Mouse (Mus musculus): ENCODE measurements around the gene Evi5.
"Not testable (repeated sequence)": the region's sequence is repeated elsewhere in the genome, so short reads cannot be mapped to it uniquely, and the experiment has no call there.

Gene Evi5

DNA sequence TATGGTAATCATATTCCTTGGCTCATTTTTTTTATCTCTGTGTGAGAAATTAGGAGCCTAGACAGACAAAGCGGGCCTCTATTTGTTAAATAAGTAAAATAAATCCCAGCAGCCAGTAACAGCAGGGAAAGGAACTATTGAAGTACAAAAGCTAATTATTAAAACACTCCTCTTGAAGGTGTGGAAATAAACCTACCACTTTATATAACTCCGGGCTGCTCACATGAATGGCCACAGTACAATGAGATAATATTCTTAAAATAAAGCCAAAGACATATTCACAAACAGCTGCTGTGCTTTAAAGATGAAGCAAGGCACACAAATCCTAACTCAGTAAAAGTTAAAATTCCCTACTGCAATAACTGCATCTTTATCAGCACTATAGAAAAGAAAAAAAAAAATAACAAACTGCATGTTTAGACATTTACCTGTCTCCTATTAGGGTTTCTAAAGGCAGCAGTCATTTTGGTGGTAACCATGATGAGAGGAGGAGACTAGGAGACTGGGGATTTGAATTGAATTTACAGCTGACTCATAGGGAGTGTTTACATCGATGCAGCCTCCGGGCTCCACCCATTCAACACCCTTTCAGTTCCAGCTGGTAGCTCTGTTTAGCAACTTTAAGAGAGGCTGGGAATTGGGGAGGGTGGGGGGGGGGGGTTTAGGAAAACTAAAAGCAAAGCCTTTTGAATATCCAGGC lies at the start of gene Evi5:
Gene Evi5, minus strand, starts transcription at position 547 of the 700 bp plus-strand sequence.
- DNase-seq, result no peak

DNA sequence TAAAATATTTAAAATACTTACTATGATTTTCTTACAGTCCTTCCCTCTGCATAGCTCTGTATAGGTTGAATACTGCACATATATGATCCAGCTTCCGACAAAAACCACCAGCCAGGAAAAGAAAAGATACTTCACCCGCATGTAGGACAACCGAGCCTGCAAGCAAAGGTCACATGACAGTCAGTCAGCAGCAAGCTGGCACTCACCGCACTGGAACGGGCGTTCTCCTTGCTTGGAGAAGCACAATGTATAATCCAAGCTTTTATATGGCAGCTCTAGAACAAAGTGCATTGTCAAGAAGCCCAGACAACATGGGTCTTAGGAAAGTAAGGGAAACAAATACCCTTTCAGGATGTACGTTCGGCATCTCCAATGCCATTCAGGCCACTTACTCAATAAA lies 49.7 kb upstream of the Evi5 start:
- DNase-seq, result peak; percentile 45

- no peak for DNase-seq
Observed at GRCm38 (mm10) chr5:107922836-107923235, 47.9 kb upstream of the Evi5 start.

- peak; percentile 39 for DNase-seq
Observed at GRCm38 (mm10) chr5:107921400-107922252, 46.7 kb upstream of the Evi5 start.

- DNase-seq, result no peak
Observed at GRCm38 (mm10) chr5:107915280-107915679, 40.4 kb upstream of the Evi5 start.

DNA sequence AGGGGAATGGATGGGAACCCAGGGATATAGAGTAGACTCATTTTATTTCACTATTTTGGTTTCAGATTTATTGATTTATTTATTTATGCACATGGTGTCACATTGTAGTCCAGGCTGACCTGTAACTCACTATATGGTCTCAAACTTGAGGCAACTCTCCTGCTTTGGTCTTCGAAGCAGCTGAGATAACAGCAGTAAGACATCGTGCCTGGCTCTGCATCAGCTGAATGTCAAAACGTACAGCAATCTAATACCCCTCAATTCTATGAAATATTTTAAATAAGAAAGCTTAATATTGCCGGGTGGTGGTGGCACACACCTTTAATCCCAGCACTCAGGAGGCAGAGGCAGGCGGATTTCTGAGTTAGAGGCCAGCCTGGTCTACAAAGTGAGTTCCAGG lies 36.1 kb upstream of the Evi5 start:
- DNase-seq, result no peak

GRCm38 (mm10) chr5:107910084-107910616 lies 35.2 kb upstream of the Evi5 start:
- DNase-seq, result no peak

GRCm38 (mm10) chr5:107909668-107910067 lies 34.8 kb upstream of the Evi5 start:
- DNase-seq, result no peak

DNA sequence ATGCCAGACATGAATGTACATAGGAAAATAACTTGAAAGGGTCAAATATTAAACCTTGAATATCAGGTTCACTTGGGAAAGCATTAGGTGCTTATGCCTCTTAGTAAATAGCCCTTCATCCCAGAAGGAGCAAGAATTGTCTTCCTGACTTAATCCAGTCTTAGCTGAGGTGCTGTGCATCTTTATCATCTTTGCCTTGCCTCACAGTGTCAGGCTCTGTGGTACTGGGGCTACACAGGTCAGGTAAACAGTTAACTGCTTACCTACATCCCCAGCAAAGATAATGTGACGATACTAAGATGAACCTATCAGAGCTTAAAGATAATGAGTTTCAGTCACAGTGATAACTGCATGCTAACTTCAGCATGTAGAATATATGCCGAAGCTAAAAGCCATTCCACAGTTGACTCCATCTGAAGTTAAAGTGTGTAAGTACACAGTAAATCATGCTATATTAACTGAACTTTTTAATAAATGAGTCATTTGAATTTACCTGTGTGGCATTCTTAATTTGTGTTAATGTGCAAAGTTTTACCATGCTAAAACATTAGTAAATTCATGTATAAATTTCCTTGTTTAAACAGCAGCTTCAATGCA lies 33.7 kb upstream of the Evi5 start:
- DNase-seq, result no peak

- no peak for DNase-seq
Observed at GRCm38 (mm10) chr5:107904325-107904724, 29.4 kb upstream of the Evi5 start.

GRCm38 (mm10) chr5:107901014-107901615 lies 26.2 kb upstream of the Evi5 start:
- no peak for DNase-seq

DNA sequence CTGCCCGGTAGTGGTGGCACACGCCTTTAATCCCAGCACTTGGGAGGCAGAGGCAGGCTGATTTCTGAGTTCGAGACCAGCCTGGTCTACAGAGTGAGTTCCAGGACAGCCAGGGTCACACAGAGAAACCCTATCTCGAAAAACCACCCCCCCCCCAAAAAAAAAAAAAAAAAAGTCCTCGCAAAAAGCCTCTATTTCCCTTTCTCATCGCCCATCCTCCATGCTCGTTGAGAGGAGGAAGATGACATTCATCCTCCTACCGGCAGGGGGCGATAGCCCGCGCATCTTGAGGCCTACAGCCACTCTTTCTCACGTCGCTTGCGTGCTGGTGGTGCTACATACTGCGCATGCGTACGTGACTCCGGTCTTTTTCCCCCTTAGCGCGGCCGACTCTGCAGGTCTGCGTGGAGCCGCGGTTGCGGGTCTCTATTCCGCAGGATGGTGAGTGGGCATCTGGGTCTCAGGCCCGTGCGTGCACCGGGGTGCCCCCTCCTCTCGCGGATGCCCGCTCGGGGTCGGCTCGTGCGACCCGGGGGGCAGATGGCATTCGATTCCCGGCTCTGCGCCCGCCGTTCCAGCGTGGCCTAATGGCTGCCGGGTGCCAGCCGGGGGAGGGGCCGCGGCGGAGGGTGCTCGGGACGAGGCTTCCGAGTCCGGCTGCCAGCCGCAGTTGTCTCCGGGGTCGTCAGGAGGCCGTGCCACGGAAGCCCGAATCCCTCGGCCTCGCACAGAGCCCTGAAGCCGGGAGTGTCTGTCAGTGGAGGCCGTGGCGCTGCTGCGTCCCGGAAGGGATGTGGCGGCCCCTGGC lies 25.5 kb upstream of the Evi5 start, which contains the start of gene Rpl5:
Gene Rpl5, plus strand, starts transcription at position 297 of the 808 bp plus-strand sequence.
- peak; percentile 94 for DNase-seq

DNA sequence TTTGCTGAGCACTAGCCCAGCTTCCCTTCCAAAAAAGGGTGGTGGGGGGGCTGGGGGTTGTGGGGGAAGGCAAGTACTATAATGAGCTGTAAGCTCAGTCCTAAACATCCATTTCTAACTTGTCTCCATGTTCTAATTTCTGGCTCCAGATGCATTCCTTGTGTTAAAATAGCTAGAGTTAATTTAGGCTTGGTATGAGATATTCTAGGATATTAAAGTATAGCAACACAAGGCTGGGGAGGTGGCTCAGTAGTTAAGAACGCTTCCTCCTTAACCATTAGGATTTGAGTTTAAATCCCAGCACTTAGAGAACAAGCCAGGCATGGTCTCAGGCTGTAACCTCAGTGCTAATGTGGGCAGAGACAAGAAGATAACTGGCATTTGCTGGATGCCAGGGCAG lies 21.4 kb upstream of the Evi5 start:
- DNase-seq, result no peak

GRCm38 (mm10) chr5:107894676-107895075 lies 19.8 kb upstream of the Evi5 start:
- DNase-seq, result no peak

DNA sequence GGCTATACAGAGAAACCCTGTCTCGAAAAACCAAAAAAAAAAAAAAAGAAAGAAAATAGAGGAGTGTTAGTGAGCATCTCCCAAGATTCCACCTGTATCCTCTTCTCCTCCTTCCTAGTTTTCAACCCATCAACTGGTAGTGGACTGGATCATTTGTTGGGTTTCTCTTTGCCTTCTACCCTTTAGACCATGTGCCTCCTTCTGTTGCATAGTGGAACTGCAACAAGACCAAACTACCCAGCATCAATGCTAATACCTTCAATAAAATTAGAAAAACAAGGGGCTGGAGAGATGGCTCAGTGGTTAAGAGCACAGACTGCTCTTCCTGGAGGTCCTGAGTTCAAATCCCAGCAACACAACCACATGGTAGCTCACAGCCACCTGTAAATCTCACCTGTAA lies 16.6 kb upstream of the Evi5 start:
- not testable (repeated sequence) for DNase-seq

- no peak for DNase-seq
Observed at GRCm38 (mm10) chr5:107889994-107890888, 15.3 kb upstream of the Evi5 start.

GRCm38 (mm10) chr5:107880710-107881109 lies 5.8 kb upstream of the Evi5 start:
- no peak for DNase-seq

- DNase-seq, result no peak
Observed at GRCm38 (mm10) chr5:107877053-107877452, 2.1 kb upstream of the Evi5 start.

DNA sequence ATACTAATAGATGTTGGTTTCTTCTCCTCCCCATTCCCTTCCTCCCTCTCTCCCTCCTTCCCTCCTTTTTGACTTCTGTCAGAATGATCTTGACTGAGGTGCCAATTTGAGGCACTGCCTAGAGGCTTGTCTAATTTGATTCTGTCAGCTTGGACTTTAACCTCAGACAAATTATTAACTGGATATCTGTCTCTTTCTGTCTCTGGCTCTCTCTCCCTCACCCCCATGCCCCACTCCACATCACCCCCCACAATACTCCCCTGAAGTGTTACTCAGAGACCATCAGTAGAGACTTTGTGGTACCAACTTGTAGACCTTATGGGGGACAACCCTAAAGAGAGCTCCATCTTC lies 329 bp upstream of the Evi5 start:
- no peak for DNase-seq

DNA sequence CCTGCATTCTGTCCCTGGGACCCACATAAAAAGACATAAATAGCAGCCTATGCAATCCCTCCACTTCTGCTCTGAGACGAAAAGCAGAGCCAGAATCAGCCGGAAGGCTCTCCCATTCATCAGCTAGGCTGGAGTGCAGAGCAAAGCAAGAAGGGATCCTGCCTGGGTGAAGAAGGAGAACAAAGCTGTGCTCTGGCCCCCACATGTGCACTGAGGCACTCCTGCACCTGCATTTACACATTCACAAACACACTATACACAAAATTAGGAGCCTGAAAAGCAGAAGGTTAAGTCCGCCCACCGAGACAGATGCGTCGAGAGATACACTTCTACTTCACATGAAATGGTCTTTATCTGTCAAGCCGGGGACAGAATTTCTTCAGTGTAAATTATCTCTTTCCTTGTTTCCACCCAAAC lies 1.0 kb downstream of the Evi5 start:
- no peak for DNase-seq

DNA sequence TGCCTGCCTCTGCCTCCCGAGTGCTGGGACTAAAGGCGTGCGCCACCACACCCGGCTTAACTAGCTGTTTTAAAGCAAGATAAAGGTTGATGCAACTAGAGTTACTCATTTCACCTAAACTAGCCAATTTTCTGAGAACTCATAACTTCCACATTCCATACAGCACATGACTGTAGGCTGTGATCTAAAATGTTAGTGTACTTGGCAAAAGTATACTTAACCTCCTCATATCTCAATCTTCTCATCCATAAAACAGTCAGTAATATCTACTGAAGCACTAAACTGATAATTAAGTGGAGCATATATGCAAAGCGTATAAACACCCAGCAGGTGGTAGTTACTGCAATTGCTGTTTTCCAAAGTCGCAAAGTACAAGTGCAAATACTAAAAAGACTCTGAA lies 1.6 kb downstream of the Evi5 start:
- no peak for DNase-seq
